Mouse (Mus musculus): Measurements from ENCODE around the gene Stk38.

- TF ChIP-seq ZMIZ1 (IDR thresholded peaks at IDR 0.05; ENCODE audit: low read depth, low read length) (no peak), USF2 (IDR thresholded peaks at IDR 0.05; ENCODE audit: borderline replicate concordance in 1 of 2, insufficient read depth in 1 of 2, low read depth in 1 of 2, low read length in 2 of 2) (no peak), HCFC1 (IDR thresholded peaks at IDR 0.05; ENCODE audit: low read depth, low read length) (no peak), EP300 (IDR thresholded peaks at IDR 0.05; ENCODE audit: low read depth in 1 of 2, low read length in 2 of 2) (no peak), POLR2A (IDR thresholded peaks at IDR 0.05; ENCODE audit: control insufficient read depth in 1 of 2, insufficient read depth in 1 of 2, low read depth in 1 of 2, low read length in 2 of 2, poor library complexity in 1 of 2) (no peak), RCOR1 (IDR thresholded peaks at IDR 0.05; ENCODE audit: low read depth, low read length) (no peak)
These were observed 18.8 kb downstream of the Stk38 start for GRCm38 (mm10) chr17:28988996-28989395.
